28 mouse cellular contexts compared by ENCODE assay signal in the genomic region with DNA sequence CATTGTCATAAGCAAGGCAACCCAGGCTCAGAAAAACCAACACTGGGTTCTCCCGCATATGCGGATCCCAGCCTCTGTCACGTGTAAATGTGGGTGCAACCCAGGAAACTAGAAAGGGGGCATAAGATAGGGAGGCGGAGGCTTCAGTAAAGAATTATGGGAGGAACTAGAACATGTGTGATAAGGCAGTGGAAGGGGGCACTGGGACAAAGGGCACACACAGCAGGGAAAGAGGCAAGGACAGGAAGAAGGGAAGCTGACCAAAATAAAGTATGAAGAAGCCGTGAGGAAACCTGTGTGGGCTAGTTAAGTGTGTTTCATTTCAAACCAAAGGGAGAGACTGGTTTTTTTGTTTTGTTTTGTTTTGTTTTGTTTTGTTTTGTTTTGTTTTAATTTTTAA. TPM values are rescaled to one million over a fixed set of nuclear protein-coding genes. Genes with fewer than 3 reads are reported as not detected.
DNase-seq lines count a peak whose midpoint lies in the region; ATAC-seq and TF ChIP-seq lines count a peak whose summit lies in the region.
"Had no signal": no experiment of that assay in that cellular context is flagged by ENCODE, and none has a peak within 500 bp of the region (broad histone marks: within the 10 kb centered on the region; RNA-seq: fewer than 3 reads in every experiment).

No protein-coding gene starts in this region.

- peak; percentile 35 for DNase-seq in heart, adult 11 months
- no peak for DNase-seq in heart, adult 9 months (ENCODE audit: low spot score in 2 of 2)
- DNase-seq in midbrain, embryonic 11.5 days (ENCODE audit: low spot score, missing footprints) = peak; percentile 67
- DNase-seq in adrenal gland, adult 2 months = no peak
- DNase-seq in right cerebral cortex, postnatal 14 days = no peak
- DNase-seq: adrenal gland, postnatal 10 days; adrenal gland, postnatal 25 days; B cell, adult 2 months; cerebellum, adult 11 months; cerebellum, adult 18-20 months; cerebellum, adult 8-10 months; cerebellum, adult 9-11 months; cerebellum, postnatal 14 days; cerebellum, postnatal 36 days; embryo, embryonic 11 days had no signal

- H3K27ac ChIP-seq in midbrain, embryonic 11.5 days (ENCODE audit: low read depth, low read length) = no peak overlapping the region
- no peak overlapping the region for H3K27ac ChIP-seq in midbrain, embryonic 13.5 days
- H3K27ac ChIP-seq in intestine, embryonic 15.5 days = no peak overlapping the region
- H3K27ac ChIP-seq in intestine, postnatal 0 days (ENCODE audit: low read depth, low read length) = no peak overlapping the region
- H3K27ac ChIP-seq: embryonic facial prominence, embryonic 13.5 days; embryonic facial prominence, embryonic 15.5 days; forebrain, embryonic 10.5 days; forebrain, embryonic 12.5 days had no signal

- H3K4me1 ChIP-seq in midbrain, embryonic 11.5 days (ENCODE audit: control insufficient read depth, insufficient read depth, low read length) = no peaks in the 10 kb centered on the region
- no peaks in the 10 kb centered on the region for H3K4me1 ChIP-seq in midbrain, embryonic 13.5 days (replicated peaks)
- no peaks in the 10 kb centered on the region for H3K4me1 ChIP-seq in intestine, embryonic 15.5 days (replicated peaks)
- no peaks in the 10 kb centered on the region for H3K4me1 ChIP-seq in intestine, postnatal 0 days (replicated peaks; ENCODE audit: control insufficient read depth, insufficient read depth, low read length)
- H3K4me1 ChIP-seq: embryonic facial prominence, embryonic 15.5 days; forebrain, embryonic 12.5 days had no signal

- no peak overlapping the region for H3K9ac ChIP-seq in midbrain, embryonic 11.5 days (ENCODE audit: low read length)
- H3K9ac ChIP-seq in midbrain, embryonic 13.5 days (replicated peaks) = no peak overlapping the region
- no peak overlapping the region for H3K9ac ChIP-seq in intestine, embryonic 15.5 days
- no peak overlapping the region for H3K9ac ChIP-seq in intestine, postnatal 0 days (ENCODE audit: low read depth, low read length)
- H3K9ac ChIP-seq: embryonic facial prominence, embryonic 13.5 days; embryonic facial prominence, embryonic 15.5 days; forebrain, embryonic 12.5 days had no signal

- H3K4me2 ChIP-seq in midbrain, embryonic 11.5 days = no peak overlapping the region
- H3K4me2 ChIP-seq in midbrain, embryonic 13.5 days (replicated peaks) = no peak overlapping the region
- no peak overlapping the region for H3K4me2 ChIP-seq in intestine, embryonic 15.5 days (replicated peaks)
- no peak overlapping the region for H3K4me2 ChIP-seq in intestine, postnatal 0 days (replicated peaks; ENCODE audit: low read depth)
- H3K4me2 ChIP-seq: embryonic facial prominence, embryonic 13.5 days; embryonic facial prominence, embryonic 15.5 days; forebrain, embryonic 12.5 days had no signal

- no peak for ATAC-seq in midbrain, embryonic 11.5 days (ENCODE audit: low FRiP score)
- ATAC-seq in midbrain, embryonic 13.5 days = no peak
- ATAC-seq in intestine, embryonic 15.5 days = peak; percentile 79
- ATAC-seq in intestine, postnatal 0 days = peak; percentile 47; the same call in 1 of the 2 replicates
- ATAC-seq: activated CD4-positive, CD25-positive, alpha-beta regulatory T cell, adult 4 months; CD4-positive, CD25-positive, alpha-beta regulatory T cell, adult 4 months; forebrain, embryonic 14.5 days; forebrain, embryonic 16.5 days; Patski had no signal

- H3K4me3 ChIP-seq in midbrain, embryonic 11.5 days (ENCODE audit: low read depth, low read length) = no peak overlapping the region
- no peak overlapping the region for H3K4me3 ChIP-seq in midbrain, embryonic 13.5 days (replicated peaks)
- H3K4me3 ChIP-seq in intestine, embryonic 15.5 days (replicated peaks) = no peak overlapping the region
- H3K4me3 ChIP-seq in intestine, postnatal 0 days (ENCODE audit: low read depth, low read length) = no peak overlapping the region
- H3K4me3 ChIP-seq: embryonic facial prominence, embryonic 13.5 days; embryonic facial prominence, embryonic 15.5 days; erythroblast, embryonic 14.5 days; forebrain, embryonic 10.5 days; forebrain, embryonic 12.5 days had no signal

- H3K36me3 ChIP-seq in midbrain, embryonic 11.5 days (ENCODE audit: control insufficient read depth, insufficient read depth, low read length) = no peaks in the 10 kb centered on the region
- no peaks in the 10 kb centered on the region for H3K36me3 ChIP-seq in midbrain, embryonic 13.5 days
- H3K36me3 ChIP-seq in intestine, embryonic 15.5 days = no peaks in the 10 kb centered on the region
- H3K36me3 ChIP-seq in intestine, postnatal 0 days (ENCODE audit: control insufficient read depth, insufficient read depth) = no peaks in the 10 kb centered on the region
- H3K36me3 ChIP-seq: embryonic facial prominence, embryonic 13.5 days; embryonic facial prominence, embryonic 15.5 days; forebrain, embryonic 10.5 days; forebrain, embryonic 12.5 days had no signal

- H3K27me3 ChIP-seq in midbrain, embryonic 11.5 days (ENCODE audit: control insufficient read depth, insufficient read depth, low read length) = no peaks in the 10 kb centered on the region
- H3K27me3 ChIP-seq in midbrain, embryonic 13.5 days = no peaks in the 10 kb centered on the region
- H3K27me3 ChIP-seq in intestine, embryonic 15.5 days (replicated peaks) = no peaks in the 10 kb centered on the region
- H3K27me3 ChIP-seq in intestine, postnatal 0 days (replicated peaks; ENCODE audit: control insufficient read depth, insufficient read depth, low read length) = no peaks in the 10 kb centered on the region
- H3K27me3 ChIP-seq: embryonic facial prominence, embryonic 13.5 days; embryonic facial prominence, embryonic 15.5 days; forebrain, embryonic 12.5 days; Patski had no signal

- 77% methylated on average over 5 of the region's 5 CpGs for WGBS in midbrain, embryonic 11.5 days
- WGBS in midbrain, embryonic 13.5 days = 87% methylated on average over 5 of the region's 5 CpGs
- WGBS in intestine, embryonic 15.5 days = 64% methylated on average over 5 of the region's 5 CpGs
- 53% methylated on average over 5 of the region's 5 CpGs for WGBS in intestine, postnatal 0 days

- no peaks in the 10 kb centered on the region for H3K9me3 ChIP-seq in midbrain, embryonic 11.5 days (ENCODE audit: control insufficient read depth, low read length)
- H3K9me3 ChIP-seq in midbrain, embryonic 13.5 days = no peaks in the 10 kb centered on the region
- H3K9me3 ChIP-seq in intestine, embryonic 15.5 days = no peaks in the 10 kb centered on the region
- no peaks in the 10 kb centered on the region for H3K9me3 ChIP-seq in intestine, postnatal 0 days (ENCODE audit: control insufficient read depth)
- H3K9me3 ChIP-seq: embryonic facial prominence, embryonic 13.5 days; embryonic facial prominence, embryonic 15.5 days; forebrain, embryonic 10.5 days; forebrain, embryonic 12.5 days had no signal

- no peak for TF ChIP-seq CTCF in intestine, postnatal 0 days (IDR thresholded peaks at IDR 0.05; ENCODE audit: low read depth)

RNA-seq across cellular contexts. Expression of gene 2610301B20Rik, which starts 23.3 kb away (rescaled TPM):
- polyA plus RNA-seq in midbrain, embryonic 11.5 days (2014; fragmentation: Nextera tagmentation; extraction: Ambion mirVana) = 63.8 and 66.2 TPM in 2 replicates
- polyA plus RNA-seq in midbrain, embryonic 13.5 days (2015; fragmentation: Nextera tagmentation; extraction: Ambion mirVana) = 49.7 and 51.4 TPM in 2 replicates
- polyA plus RNA-seq in intestine, embryonic 15.5 days (2015; fragmentation: Nextera tagmentation; extraction: Ambion mirVana) = 21.4 TPM in 2 replicates
- 10.5 and 11.5 TPM in 2 replicates for polyA plus RNA-seq in intestine, postnatal 0 days (2015; fragmentation: Nextera tagmentation; extraction: Ambion mirVana)
- total RNA-seq in adrenal gland, adult 2 months (2021) = 10 to 100 TPM; 16.8 to 24.8 TPM
- 2.6 and 2.7 TPM in 2 replicates for polyA plus RNA-seq in adrenal gland, adult 2 months (2012; rRNA removed)

Comparison
In these comparisons a context has a peak if more than half of its experiments do, and no peak if none do; other contexts are left out.
1. DNase-seq: peak in heart, adult 11 months (single experiment) and midbrain, embryonic 11.5 days (single experiment); none in heart, adult 9 months (0 of 2), adrenal gland, adult 2 months (single experiment) and right cerebral cortex, postnatal 14 days (single experiment).
2. ATAC-seq: peak in intestine, embryonic 15.5 days (single experiment) and intestine, postnatal 0 days (single experiment); none in midbrain, embryonic 11.5 days (single experiment) and midbrain, embryonic 13.5 days (single experiment).